Mouse (Mus musculus): ENCODE measurements around the gene Zfp189. TPM values are rescaled to one million over a fixed set of nuclear protein-coding genes. Genes with fewer than 3 reads are reported as not detected.
"Not testable (repeated sequence)": the region's sequence is repeated elsewhere in the genome, so short reads cannot be mapped to it uniquely, and the experiment has no call there.

Zfp189 gene
- 10 to 100 TPM in 1 of 2 experiments, 1 to 10 TPM in 1; 8.7 to 10.1 TPM for total RNA-seq (2021)

GRCm38 (mm10) chr4:49520572-49521340 is at the start of gene Zfp189, which contains the start of gene Mrpl50:
Zfp189 (plus strand) TSS chr4:49521176.
Mrpl50 (minus strand) TSS chr4:49521093.
- intact Hi-C loops (cut with DNase I): loop anchor here (2.0 kb wide), 1 partner anchor 110 kb away; no protein-coding TSS in a partner anchor
- peak; percentile 95 to 96 for DNase-seq (ENCODE audit: low spot score in 2 of 2)

GRCm38 (mm10) chr4:49473435-49474100 is 47.4 kb upstream of the Zfp189 start, which contains the start of gene Acnat1:
Acnat1 (minus strand) TSS chr4:49473912.
- intact Hi-C loops (cut with DNase I): no loop called here
- no peak for DNase-seq (ENCODE audit: low spot score in 2 of 2)

GRCm38 (mm10) chr4:49474583-49474982 is 46.4 kb upstream of the Zfp189 start:
- no peak for DNase-seq (ENCODE audit: low spot score in 2 of 2)
- intact Hi-C loops (cut with DNase I): no loop called here

GRCm38 (mm10) chr4:49478118-49478877 is 42.7 kb upstream of the Zfp189 start:
- DNase-seq (ENCODE audit: low spot score in 2 of 2): no peak
- intact Hi-C loops (cut with DNase I): no loop called here

- intact Hi-C loops (cut with DNase I); DNase-seq (ENCODE audit: low spot score in 2 of 2): not testable (repeated sequence)
Measured at GRCm38 (mm10) chr4:49479035-49479434, 41.9 kb upstream of the Zfp189 start.

- DNase-seq (ENCODE audit: low spot score in 2 of 2): no peak
- intact Hi-C loops (cut with DNase I): no loop called here
Measured at GRCm38 (mm10) chr4:49480104-49480760, 40.7 kb upstream of the Zfp189 start.

GRCm38 (mm10) chr4:49480896-49481295 is 40.1 kb upstream of the Zfp189 start:
- intact Hi-C loops (cut with DNase I): no loop called here
- DNase-seq (ENCODE audit: low spot score in 2 of 2): no peak

- intact Hi-C loops (cut with DNase I): no loop called here
- DNase-seq (ENCODE audit: low spot score in 2 of 2): no peak
Measured at GRCm38 (mm10) chr4:49485442-49485841, 35.5 kb upstream of the Zfp189 start.

GRCm38 (mm10) chr4:49485934-49486650 is 34.9 kb upstream of the Zfp189 start:
- intact Hi-C loops (cut with DNase I); DNase-seq (ENCODE audit: low spot score in 2 of 2): not testable (repeated sequence)

GRCm38 (mm10) chr4:49503563-49503962 is 17.4 kb upstream of the Zfp189 start:
- intact Hi-C loops (cut with DNase I): no loop called here
- DNase-seq (ENCODE audit: low spot score in 2 of 2): no peak

- no peak for DNase-seq (ENCODE audit: low spot score in 2 of 2)
- intact Hi-C loops (cut with DNase I): no loop called here
Measured at GRCm38 (mm10) chr4:49506386-49506785, 14.6 kb upstream of the Zfp189 start, which contains the start of gene Baat. Baat (minus strand) TSS chr4:49506557.

- no peak for DNase-seq (ENCODE audit: low spot score in 2 of 2)
- intact Hi-C loops (cut with DNase I): no loop called here
Measured at GRCm38 (mm10) chr4:49509183-49509582, 11.8 kb upstream of the Zfp189 start.

GRCm38 (mm10) chr4:49510236-49510835 is 10.6 kb upstream of the Zfp189 start:
- DNase-seq (ENCODE audit: low spot score in 2 of 2); intact Hi-C loops (cut with DNase I): not testable (repeated sequence)

GRCm38 (mm10) chr4:49512636-49513035 is 8.3 kb upstream of the Zfp189 start:
- no peak for DNase-seq (ENCODE audit: low spot score in 2 of 2)

GRCm38 (mm10) chr4:49514441-49514840 is 6.5 kb upstream of the Zfp189 start:
- no peak for DNase-seq (ENCODE audit: low spot score in 2 of 2)
- intact Hi-C loops (cut with DNase I): no loop called here

More at GRCm38 (mm10) chr4:49512636-49513035, 8.3 kb upstream of the Zfp189 start:
- intact Hi-C loops (cut with DNase I): no loop called here

GRCm38 (mm10) chr4:49519476-49519875 is 1.5 kb upstream of the Zfp189 start:
- intact Hi-C loops (cut with DNase I): no loop called here
- DNase-seq (ENCODE audit: low spot score in 2 of 2): no peak

- no peak for DNase-seq (ENCODE audit: low spot score in 2 of 2)
- intact Hi-C loops (cut with DNase I): loop anchor here (2.0 kb wide), 1 partner anchor 109 kb away; no protein-coding TSS in a partner anchor
Measured at GRCm38 (mm10) chr4:49521346-49521745, 370 bp downstream of the Zfp189 start.

GRCm38 (mm10) chr4:49522576-49522975 is 1.6 kb downstream of the Zfp189 start:
- DNase-seq (ENCODE audit: low spot score in 2 of 2): peak; percentile 89
- intact Hi-C loops (cut with DNase I): no loop called here
